Mouse (Mus musculus) heart, postnatal 0 days (tissue): ENCODE measurements around the gene Gipc2.

Experiments
- CTCF ChIP-seq: IDR thresholded peaks from 2 replicates; pipeline ENCODE4 v1.5.1; 2016; ENCODE audit warnings: antibody characterized with exemption, control low read depth, low read depth
- EP300 ChIP-seq: IDR thresholded peaks from 2 replicates; pipeline ENCODE4 v1.6.1; 2016; ENCODE audit warnings: antibody characterized with exemption, low read depth

GRCm38 (mm10) chr3:152065806-152066205 is 100.2 kb downstream of the Gipc2 start:
- no peak for TF ChIP-seq CTCF
- TF ChIP-seq EP300: no peak
